Mouse (Mus musculus) adrenal gland, postnatal 25 days (tissue): ENCODE data around the gene Tln1. TPM values are rescaled to one million over a fixed set of nuclear protein-coding genes. Genes with fewer than 3 reads are reported as not detected.
"Not testable (repeated sequence)": the region's sequence is repeated elsewhere in the genome, so short reads cannot be mapped to it uniquely, and the experiment has no call there.

Experiments
- DNase-seq: peaks from one replicate; pipeline ENCODE4 v3.0.0; 2021; ENCODE audit warnings: mixed read lengths
- long read RNA-seq: library from polyadenylated mRNA; stranded (forward); transcript quantifications from one replicate; pipeline ENCODE4 v2.0.0, GENCODE M21; 2021
- total RNA-seq: library from RNA; stranded (reverse); gene quantifications from 2 replicates; pipeline ENCODE4 v1.2.3, GENCODE M21; 2021

Gene Tln1
- total RNA-seq = 229 and 303 TPM in 2 replicates
- long read RNA-seq, partial matches to known transcripts = 57 of 59 reads
- long read RNA-seq, other reads (novel, unspliced or antisense) = 1 of 59 reads

GRCm38 (mm10) chr4:43561997-43562768 lies at the start of gene Tln1, which contains the start of gene Creb3:
Gene Tln1 (minus strand): TSS chr4:43562691.
Gene Creb3 (plus strand): TSS chr4:43562332.
- peak; percentile 90 for DNase-seq

- no peak for DNase-seq
Observed at GRCm38 (mm10) chr4:43604751-43605685, 42.5 kb upstream of the Tln1 start.

GRCm38 (mm10) chr4:43604099-43604498 lies 41.6 kb upstream of the Tln1 start:
- no peak for DNase-seq

- no peak for DNase-seq
Observed at GRCm38 (mm10) chr4:43600195-43600934, 37.9 kb upstream of the Tln1 start.

- no peak for DNase-seq
Observed at GRCm38 (mm10) chr4:43598650-43599380, 36.3 kb upstream of the Tln1 start.

- no peak for DNase-seq
Observed at GRCm38 (mm10) chr4:43598200-43598599, 35.7 kb upstream of the Tln1 start.

GRCm38 (mm10) chr4:43596597-43596996 lies 34.1 kb upstream of the Tln1 start:
- not testable (repeated sequence) for DNase-seq

- no peak for DNase-seq
Observed at GRCm38 (mm10) chr4:43593453-43593852, 31.0 kb upstream of the Tln1 start.

- no peak for DNase-seq
Observed at GRCm38 (mm10) chr4:43591961-43592360, 29.5 kb upstream of the Tln1 start.

- DNase-seq = no peak
Observed at GRCm38 (mm10) chr4:43591543-43591942, 29.1 kb upstream of the Tln1 start.

GRCm38 (mm10) chr4:43587681-43588080 lies 25.2 kb upstream of the Tln1 start:
- DNase-seq = no peak

- peak; percentile 54 for DNase-seq
Observed at GRCm38 (mm10) chr4:43586411-43586810, 23.9 kb upstream of the Tln1 start.

- DNase-seq = no peak
Observed at GRCm38 (mm10) chr4:43585682-43586081, 23.2 kb upstream of the Tln1 start.

GRCm38 (mm10) chr4:43584444-43585416 lies 22.2 kb upstream of the Tln1 start, which contains the start of gene Msmp:
Gene Msmp (minus strand): TSS chr4:43584494.
- DNase-seq = peak; percentile 41

GRCm38 (mm10) chr4:43583421-43583820 lies 20.9 kb upstream of the Tln1 start:
- DNase-seq = no peak

- DNase-seq = no peak
Observed at GRCm38 (mm10) chr4:43582241-43582640, 19.8 kb upstream of the Tln1 start.

GRCm38 (mm10) chr4:43581381-43581780 lies 18.9 kb upstream of the Tln1 start:
- no peak for DNase-seq

- DNase-seq = no peak
Observed at GRCm38 (mm10) chr4:43580721-43581120, 18.2 kb upstream of the Tln1 start.

GRCm38 (mm10) chr4:43579731-43580130 lies 17.2 kb upstream of the Tln1 start:
- no peak for DNase-seq

GRCm38 (mm10) chr4:43579256-43579655 lies 16.8 kb upstream of the Tln1 start:
- DNase-seq = no peak
